Mouse (Mus musculus) adrenal gland, adult 18-20 months (tissue): ENCODE measurements around the gene Cbln4. TPM values are rescaled to one million over a fixed set of nuclear protein-coding genes. Genes with fewer than 3 reads are reported as not detected.

ENCODE experiments used
- total RNA-seq, 2 experiments: library from RNA; stranded (reverse); gene quantifications; 1 replicate in 1 of 2; 2 replicates in 1 of 2; pipeline ENCODE4 v1.2.3; 2021

Cbln4 gene
- total RNA-seq, 2 experiments from 2014 or later = not detected

Other genes with a start within 250 kb of the Cbln4 start
- gene Mc3r, start 205.0 kb upstream of the Cbln4 start, total RNA-seq = not detected